Mouse (Mus musculus) layer of hippocampus, adult 18-20 months (tissue): ENCODE data around the gene Gm1043. TPM values are rescaled to one million over a fixed set of nuclear protein-coding genes. Genes with fewer than 3 reads are reported as not detected.

ENCODE experiments used
- DNase-seq, 2 experiments: peaks; one replicate each; pipeline ENCODE4 v3.0.0; 2022; ENCODE audit warnings: low spot score in 2 of 2
- total RNA-seq, 2 experiments: library from RNA; stranded (reverse); gene quantifications; 2 replicates each; pipeline ENCODE4 v1.2.3; 2021

Gene Gm1043
- total RNA-seq, 2 experiments from 2014 or later, result 27.1 to 29.1 TPM

DNA sequence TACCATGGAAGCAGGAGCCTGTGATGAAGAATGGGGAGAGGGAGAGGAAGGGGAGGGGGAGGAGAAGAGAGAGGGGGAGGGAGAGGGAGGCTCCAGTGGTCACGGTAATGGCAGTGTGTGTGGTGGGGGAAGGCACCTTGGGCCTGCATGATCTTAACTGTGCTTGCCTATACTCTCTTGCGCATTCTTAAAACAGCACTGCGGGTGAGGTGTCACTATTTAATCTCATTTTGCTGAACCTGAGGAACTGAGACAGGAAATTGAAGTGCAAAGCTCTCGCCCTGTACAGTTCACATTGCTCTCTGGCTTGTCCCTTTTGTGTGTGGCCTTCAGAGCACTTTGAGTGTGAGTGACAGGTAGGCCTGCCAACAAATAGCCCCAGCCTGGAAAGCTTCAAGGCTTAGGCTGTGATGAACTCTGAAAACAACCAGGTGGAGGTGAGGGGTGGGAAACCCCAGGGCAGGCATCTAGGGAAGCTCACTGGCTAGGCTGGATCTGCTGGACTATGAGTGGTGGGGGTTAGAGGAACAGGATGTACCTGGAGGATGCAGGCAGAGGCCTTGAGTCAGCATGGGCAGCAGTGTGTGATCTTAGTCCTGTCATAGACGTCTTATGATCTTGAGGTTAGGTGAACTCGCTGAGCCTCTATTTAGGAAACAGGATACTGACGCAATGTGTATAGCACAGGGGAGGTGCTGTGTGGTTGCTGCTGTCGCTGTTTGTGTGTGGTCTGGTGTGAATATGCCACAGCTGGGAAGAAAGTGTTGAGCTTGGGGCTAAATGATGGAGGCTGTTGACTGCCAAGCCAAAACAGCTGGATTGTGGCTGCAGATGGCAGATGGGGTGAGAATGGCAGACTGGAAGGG, 18.2 kb upstream of the Gm1043 start:
- DNase-seq, result no peak

DNA sequence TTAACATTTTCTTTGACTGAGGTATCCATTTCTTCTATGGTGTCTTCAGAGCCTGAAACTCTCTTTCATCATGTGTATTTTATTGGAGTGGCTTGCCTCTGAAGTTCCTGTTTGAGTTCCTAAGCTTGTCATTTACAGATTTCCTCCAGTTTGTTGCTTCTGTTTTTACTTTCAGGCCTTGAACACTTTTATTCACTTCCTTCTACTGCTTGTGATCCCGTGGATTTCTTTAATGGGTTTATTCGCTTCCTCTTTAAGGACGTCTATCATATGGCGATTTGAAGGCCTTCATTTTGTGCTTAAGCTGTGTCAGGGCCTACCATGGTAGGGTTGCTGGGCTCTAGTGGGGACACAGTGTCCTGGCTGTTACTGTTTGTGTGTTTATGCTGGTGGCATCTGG, 11.5 kb upstream of the Gm1043 start:
- DNase-seq, result no peak

DNA sequence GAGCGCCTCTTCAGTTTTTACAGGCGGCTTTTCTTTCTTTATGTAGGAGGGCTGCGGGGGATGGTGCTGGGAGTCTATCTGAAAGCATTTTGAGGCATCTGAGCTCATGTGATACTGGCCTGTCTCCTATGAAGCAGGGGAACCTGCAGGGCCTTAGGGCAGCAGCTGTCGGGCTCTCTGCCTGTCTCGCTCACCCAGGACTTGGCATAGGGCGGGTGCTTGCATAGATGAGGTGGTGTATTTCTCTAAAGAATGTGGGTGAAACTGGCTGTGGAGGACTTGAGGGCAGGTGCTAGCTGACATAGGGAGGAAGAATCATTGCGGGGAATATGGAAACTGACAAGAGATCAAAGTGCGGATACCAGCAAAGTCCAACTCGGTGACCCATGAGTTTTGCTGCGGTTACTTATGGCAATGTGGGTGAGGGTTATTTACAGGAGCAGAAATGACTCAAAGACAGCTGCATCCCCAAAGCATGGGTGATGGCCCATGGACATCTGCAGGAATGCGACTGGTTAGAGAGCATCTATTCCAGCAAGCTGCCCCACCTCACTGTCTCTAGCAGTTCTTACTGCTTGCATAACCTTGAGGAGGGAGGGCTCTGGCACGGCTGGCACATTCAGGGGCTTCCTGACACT, 8.4 kb upstream of the Gm1043 start:
- DNase-seq, result peak in 1 of 2 experiments; percentile 65

DNA sequence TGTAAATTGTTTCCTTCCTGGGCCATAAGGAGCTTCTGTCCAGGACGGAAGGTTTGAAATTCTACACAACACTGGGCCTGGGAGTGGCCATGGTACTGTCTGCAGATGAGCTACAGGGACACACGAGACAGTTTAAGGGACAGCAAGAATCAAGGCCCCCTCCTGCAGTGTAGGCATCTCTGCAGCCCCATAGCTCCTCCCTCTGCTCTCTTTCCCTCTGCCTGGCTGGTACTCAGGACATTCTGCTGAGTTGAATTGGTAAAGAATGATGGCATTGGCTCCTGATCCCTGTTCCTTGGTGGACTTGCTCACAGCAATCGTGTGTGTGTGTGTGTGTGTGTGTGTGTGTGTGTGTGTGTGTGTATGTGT, 7.9 kb upstream of the Gm1043 start:
- DNase-seq, result no peak

DNA sequence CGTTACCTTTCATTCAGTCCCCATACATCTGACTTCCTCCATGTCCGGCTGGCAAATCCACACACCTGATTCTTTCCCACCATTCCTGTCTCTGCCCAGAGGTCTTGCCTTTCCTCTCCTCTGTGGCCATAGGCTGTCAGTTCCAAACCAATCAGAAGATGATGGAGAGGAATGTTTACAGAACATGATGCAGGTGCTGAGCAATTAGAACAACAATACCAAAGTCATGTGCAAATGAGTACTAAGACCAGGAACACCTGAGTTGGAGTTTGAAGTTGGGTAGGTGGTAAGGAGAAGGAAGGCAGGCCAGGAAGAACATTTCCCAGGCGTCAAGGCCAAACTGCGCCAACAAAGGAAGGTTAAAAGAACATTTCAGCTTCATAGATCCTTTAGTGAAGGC, 5.7 kb upstream of the Gm1043 start:
- DNase-seq, result no peak

DNA sequence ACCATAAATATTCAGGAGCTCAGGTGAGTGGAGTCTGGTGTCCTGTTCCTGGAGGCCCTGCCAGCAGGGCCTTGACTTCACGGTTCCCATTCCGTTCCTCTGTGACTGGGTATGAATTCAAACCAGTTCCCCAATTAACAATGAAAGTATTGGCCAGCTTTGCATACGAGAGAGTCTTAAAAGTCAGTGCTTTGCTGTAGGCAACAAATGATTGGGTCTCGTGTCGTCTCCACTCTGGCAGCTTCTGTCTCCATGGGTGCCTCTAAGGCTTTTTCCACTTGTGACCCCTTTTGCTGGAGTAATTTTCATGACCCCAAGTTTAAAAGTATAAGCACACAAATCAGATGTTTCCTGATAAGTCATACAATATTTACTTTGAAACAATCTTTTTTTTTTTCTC, 4.6 kb upstream of the Gm1043 start:
- no peak for DNase-seq

DNA sequence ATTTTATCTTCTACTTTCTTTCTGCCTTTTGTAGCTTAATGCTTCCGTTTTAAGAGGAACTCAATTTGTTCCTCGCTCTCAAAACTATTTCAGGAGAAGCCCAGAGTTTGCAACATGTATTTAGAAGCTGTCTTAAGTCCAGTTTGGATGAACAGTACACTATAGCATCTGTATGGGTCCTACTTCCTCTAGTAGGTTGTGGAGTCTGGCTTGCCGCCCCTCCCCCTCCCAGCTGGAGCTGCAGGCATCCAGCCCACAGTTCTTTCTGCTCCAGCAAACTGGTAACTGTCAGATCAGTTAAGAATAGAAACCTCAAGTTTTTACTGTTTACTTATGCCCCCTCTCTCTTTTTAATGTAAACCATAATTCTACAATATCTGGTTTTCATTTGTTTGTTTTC, 2.8 kb upstream of the Gm1043 start:
- DNase-seq, result peak; percentile 75 to 86

DNA sequence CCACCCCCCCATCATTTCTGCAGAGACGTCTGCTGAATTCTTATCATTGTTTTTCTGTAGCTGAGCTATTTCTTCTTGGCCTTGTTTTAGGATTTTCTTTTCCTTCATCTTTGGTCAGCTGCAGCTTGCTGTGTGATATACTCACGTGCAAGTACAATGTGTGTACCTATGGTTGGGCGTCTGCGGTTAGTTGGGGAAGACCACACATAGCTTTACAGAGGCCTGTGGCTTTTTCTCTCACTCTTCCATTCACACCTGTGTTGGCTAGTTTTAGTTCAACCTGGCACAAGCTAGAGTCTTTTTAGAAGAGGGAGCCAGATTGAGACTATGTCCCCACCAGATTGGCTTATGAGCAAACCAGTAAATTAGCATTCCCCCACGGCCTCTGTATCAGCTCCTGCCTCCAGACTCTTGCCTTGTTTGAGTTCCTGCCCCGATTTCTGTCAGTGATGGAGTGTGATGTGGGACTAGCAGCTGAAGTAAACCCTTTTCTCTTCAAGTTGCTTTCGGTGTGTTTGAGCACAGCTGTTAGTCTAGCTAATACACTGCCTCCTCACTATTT, 1.9 kb upstream of the Gm1043 start:
- DNase-seq, result peak in 1 of 2 experiments; percentile 28

DNA sequence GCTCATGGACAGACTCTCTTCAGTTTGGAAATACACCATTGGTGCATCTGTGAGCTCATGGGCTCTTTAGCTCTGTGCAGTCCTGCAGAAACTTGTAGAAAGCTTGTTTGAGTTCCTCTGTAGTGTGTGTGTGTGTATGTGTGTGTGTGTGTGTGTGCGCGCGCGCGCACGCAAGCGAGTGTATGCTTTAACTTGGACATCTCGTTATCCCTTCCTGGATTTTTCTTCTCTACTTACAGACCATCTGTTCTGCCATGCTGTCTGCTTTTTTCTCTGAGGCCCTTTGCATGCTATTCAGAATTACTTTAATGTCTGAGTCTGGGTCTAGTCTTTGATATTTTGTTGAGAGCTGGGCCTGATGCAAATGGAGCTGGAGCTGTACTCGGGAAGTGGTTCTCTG, 1.3 kb upstream of the Gm1043 start:
- peak in 1 of 2 experiments; percentile 54 for DNase-seq

DNA sequence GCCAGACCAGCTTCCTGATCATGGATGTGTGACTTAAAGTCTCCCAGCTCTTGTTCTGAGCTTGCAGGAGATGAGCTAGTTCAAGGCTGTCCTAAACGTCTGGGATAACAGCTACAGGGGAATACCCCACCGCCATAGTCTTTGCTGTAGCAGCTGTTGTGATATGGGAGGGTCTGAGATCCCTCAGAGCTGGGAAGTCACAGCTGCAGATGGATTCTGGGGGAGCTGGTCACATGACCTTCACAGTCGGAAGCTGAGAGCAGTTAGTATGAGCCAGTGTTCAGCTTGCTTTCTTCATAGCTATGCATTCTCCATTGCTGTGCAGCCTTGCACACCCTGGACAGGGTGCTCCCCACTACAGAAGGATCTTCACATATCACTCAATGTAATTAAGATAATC, 748 bp downstream of the Gm1043 start:
- no peak for DNase-seq

DNA sequence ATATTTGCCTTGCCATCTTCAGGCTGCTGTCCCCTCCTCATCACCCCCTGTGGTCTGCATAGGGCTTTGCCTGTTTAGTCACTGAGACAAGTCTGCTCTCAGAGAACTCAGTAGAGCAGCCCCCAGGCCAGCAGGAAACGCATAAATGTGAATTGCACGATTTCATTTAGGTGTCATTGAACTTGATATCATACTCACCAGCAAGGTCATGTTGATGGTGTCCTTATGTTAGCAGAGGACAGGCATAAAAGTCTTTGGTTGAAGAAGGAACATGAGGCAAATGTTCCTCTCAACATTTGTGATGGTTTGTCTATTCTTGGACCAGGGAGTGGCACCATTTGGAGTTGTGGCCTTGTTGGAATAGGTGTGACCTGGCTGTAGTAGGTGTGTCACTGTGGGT, 2.6 kb downstream of the Gm1043 start:
- no peak for DNase-seq

DNA sequence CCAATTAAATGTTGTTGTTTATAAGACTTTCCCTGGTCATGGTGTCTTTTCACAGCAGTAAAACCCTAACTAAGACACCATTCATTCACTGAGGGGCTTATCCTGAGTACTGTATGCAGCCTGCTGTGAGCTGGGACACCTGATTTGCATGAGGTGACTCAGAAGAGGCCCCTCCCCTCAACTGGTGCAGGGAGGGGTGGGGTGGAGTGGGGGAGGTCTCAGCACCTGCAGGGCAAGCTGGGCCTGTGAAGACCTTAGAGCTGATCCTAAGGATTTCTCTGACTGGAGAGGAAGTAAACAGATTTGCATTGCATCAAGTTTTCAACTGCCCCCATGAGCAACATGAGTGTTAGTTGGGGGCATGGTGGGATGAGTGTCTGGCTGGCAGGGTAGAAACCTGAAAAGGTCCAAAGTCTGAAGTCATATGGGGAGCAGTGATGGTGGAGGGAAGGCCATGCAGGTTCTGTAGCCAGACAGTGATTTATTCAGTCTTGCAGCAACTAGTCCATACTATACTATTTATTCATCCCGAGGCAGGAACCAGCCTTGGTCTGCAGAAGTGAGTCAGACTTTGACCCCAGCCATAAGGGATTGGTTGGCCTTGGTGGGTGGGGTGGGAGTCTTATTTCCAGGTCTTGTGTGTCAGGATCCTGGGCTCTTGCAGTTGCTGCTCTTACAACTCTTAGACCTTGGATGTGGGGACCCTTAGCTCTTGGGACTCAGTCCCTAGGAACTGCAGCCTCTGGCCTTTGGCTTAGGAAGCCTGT, 3.4 kb downstream of the Gm1043 start:
- no peak for DNase-seq

DNA sequence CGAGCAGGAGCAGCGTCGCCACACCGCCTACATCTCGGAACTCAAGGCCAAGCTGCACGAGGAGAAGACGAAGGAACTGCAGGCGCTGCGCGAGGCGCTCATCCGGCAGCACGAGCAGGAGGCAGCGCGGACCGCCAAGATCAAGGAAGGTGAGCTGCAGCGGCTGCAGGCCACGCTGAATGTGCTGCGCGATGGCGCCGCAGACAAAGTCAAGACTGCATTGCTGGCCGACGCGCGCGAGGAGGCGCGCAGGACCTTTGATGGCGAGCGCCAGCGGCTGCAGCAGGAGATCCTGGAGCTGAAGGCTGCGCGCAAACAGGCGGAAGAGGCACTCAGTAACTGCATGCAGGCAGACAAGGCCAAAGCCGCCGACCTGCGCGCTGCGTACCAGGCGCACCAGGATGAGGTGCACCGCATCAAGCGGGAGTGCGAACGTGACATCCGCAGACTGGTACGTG, 6.0 kb downstream of the Gm1043 start:
- no peak for DNase-seq

DNA sequence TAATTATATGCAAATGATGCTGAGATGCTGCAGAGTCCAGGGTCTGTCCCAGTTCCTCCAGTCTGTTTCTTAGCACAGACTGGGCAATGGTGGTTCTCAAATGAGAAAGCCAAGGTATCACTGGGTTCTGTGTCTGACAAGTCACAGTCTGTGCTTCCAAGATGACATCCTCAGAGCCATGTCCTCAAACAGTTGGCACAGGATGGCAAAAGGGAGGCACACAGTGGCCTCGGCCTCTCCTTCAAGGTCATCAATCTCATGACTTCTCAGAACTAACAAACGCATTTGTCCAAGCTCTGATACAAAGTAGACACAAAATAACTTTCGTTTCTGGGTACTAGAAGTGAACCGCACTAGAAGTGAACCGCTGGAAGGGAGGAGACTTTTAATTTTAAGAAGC, 9.8 kb downstream of the Gm1043 start:
- DNase-seq, result no peak

DNA sequence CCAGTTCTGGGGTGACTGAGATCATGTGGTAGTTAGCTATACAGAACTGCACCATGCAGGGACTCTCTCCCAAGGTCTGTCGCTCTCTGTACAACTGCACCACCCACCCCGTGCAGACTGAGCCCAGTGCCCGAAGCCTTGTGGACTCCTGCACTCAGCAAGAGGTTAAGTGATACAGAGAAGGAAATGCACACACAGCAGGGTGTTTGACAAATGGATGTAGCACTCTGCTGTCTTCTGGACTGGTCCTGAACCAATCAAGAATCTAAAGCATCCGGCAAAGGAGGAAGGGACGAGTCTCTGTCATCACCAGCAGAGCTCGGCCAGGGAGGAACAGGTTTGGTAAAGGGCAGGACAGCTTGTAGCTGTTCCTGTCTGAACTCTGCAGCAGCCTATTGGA, 12.4 kb downstream of the Gm1043 start:
- no peak for DNase-seq

DNA sequence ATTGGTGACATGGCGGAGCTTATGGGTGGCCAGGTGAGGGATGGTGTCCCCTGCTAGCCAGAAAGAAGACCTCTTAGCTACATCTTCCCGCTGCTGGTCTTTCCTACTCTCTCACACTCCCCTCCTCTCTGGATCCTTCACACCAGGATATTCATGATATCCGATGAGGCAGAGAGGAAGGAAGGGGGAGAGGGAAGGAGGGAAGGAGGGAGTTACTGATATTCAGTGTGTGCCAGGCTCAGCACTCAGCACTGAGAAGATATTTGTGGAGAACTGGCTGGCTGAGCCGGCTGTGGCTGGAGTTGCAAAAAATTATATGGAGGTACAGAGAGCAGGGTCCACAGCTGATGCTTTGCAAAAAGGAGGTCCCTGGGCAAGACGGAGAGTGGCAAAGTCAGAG, 15.6 kb downstream of the Gm1043 start:
- DNase-seq, result no peak

DNA sequence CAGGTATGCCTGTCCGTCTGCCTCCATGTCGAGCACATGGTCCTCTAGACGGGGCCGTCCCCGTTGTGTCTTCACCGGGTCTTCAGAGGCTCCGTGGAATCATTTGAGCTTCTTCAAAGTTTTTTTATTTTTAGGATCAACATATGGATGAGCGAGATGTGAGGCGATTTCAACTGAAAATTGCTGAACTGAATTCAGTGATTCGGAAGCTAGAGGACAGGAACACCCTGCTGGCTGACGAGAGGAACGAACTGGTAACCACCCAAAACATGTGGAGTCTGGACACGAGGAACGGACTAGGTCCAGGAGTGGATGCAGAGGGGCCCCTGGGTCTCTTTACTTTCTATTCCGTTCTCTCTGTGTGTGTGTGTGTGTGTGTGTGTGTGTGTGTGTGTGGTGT, 16.5 kb downstream of the Gm1043 start:
- no peak for DNase-seq

DNA sequence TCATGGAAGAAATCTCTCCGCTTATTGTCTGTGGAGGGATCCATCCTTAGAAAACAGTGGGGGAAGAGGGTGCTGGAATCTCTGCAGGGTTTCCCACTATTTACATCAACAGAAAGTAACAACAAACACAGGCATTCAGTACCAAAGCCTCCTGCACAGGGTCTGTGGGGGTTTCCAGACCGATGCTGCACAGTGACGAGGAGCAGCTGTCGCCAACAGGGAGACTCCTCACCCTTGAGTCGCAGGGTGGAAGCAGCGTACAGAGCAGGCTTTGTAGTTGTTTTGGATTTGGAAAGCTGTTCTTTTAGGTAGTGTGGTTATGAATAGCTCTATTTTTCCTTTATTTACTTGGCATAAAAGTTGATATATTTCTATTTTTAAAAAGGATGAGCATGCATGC, 16.9 kb downstream of the Gm1043 start:
- peak in 1 of 2 experiments; percentile 50 for DNase-seq

DNA sequence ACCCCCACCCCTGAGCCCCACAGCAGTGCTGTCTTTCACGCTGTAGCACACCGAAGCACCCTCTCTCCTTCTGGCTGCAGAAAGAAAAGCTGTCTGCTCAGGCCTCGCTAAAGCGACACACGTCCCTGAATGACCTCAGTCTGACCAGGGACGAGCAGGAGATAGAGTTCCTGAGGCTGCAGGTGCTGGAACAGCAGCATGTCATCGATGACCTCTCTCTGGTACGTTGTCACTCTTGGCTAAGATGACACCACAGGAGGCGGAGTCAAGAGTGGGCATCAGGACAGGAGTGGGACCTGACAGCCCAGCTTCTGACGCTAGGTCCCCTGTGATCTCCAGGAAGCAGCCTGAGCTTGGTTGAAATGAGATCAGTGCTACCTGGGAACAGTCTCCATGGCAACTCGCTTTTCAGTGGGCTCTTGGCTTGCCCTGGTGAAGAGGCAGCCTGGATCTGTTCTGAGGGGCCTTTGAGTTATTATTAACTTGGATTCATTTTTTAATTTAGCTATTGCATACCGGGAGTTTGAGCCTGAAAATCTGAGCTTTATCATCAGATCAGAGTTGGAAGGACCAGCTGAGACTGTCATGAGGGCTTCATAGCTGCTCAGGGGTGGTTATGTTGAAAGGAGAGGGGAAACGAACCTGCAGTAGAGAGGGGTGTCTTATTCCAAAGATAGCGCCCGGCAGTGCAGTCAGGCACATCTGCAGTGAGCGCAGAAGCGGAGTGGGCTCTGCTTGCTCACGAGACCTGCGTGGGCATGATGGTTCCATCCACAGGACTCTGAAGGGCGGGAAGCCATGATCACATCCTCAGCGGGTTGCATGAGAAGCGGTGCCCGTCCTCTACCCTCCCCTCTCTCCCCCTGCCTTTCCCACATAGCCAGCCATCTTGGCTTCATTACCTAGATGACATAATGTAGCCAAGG, 20.6 kb downstream of the Gm1043 start:
- DNase-seq, result peak in 1 of 2 experiments; percentile 61

DNA sequence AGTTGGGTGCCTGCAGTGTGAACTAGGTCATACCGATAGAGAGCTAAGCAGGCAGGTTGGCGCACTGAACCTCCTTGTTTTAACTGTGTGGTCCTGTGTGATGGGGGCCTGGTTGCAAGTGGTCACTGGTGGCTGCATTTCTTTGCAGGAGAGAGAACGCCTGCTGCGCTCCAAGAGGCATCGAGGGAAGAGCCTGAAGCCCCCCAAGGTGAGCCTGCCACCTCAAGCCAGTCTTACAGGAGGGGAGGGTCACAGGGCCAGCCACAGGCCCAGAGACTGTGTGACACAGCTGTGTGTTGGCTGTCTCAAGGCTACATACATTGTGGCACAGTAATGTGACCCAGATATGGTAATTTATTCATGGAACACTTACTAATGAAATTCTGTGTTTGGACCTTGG, 21.9 kb downstream of the Gm1043 start:
- no peak for DNase-seq

DNA sequence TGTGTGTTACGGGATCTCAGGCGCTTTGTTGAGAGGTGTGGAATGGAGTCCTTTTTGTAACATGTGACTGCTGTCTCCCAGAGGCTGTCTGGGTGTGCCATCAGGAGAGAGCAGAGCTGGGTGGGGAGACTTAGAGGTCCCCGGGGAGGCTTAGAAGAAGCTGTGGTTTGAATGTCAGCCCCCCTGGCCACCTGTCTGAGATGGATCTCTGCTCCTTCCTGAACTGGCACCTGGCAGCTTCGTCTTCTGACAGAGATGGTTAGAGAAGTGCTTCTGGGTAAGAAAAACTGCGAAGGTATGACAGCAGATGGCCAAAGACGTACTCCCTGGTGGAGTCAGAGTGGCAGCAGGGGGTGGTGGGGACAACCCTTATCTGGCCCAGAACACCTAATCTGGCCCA, 22.4 kb downstream of the Gm1043 start:
- no peak for DNase-seq
